In the genomic region with DNA sequence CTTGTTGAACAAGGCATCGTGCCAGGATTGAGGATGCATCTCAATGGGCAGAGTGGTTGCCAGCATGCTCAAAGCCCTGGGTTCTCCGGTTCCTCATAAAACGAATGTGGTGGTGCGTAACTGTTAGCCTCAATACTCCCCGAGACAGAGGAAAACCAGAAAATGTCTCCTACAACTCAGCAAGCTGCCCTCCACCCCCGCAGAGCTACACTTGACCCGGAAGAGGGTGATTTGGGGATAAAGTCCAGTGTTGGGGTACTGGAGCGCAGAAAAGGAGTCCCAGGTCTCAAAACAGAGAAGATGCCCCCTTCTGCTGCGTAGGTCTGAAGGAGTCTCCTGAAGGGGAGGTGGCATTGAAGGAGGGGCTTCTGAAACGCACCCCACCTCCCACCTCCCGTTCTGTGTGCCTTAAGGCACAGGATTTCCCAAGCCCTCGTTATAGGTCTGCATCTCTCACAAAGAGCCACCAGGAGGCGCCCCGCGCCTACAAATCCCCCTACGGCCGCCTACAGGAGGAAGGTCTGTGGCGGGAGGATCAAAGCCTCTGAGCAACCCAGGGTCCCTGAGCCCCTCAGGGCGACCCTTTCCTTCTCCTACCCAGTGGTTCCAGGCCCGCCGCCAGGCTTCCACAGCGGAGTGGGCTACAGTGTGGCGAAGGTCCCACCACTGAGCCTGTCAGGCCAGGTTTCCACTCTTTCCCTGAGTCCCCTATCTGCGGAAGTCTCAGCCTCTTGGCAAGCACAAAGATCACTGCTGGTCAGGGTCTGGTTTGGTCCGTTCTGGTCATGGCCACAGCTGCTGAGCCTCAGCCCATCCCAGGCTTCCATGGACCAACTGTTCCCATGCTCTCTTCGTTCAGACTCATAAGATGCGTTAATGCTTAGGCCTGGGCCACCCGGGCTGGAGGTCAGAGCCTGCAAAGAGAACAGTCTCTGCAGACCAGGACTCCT, we compare ENCODE assay signal across 8 mouse cellular contexts. TPM values are rescaled to one million over a fixed set of nuclear protein-coding genes. Genes with fewer than 3 reads are reported as not detected.
DNase-seq lines count a peak whose midpoint lies in the region; ATAC-seq and TF ChIP-seq lines count a peak whose summit lies in the region.

No protein-coding gene starts in this region.

- TF ChIP-seq POLR2A in cortical plate, adult 2 months (IDR thresholded peaks at IDR 0.05; ENCODE audit: extremely low read depth, insufficient read depth, low read length): no peak
- no peak for TF ChIP-seq POLR2A in kidney, adult 2 months (IDR thresholded peaks at IDR 0.05; ENCODE audit: low read depth, low read length)

- no peak overlapping the region for H3K27ac ChIP-seq in cortical plate, adult 2 months (ENCODE audit: insufficient read depth, low read length)
- no peak overlapping the region for H3K27ac ChIP-seq in kidney, adult 2 months (ENCODE audit: insufficient read depth, low read depth, low read length)

- WGBS in kidney, adult 2 months: 21% methylated on average over 28 of the region's 28 CpGs

- in situ Hi-C loops in Patski (cut with MboI; ENCODE audit: low pct_unique_long_range_greater_than_20kb): loop anchor here (10.0 kb wide), 1 partner anchor 729 kb away; no protein-coding TSS in a partner anchor

- TF ChIP-seq CTCF in Patski (IDR thresholded peaks at IDR 0.05): no peak
- peak; percentile 43; the same call in 1 of the 2 replicates for TF ChIP-seq CTCF in cortical plate, adult 2 months (IDR thresholded peaks at IDR 0.05; ENCODE audit: extremely low read depth, insufficient read depth, low read length)
- TF ChIP-seq CTCF in kidney, adult 2 months (conservative IDR thresholded peaks at IDR 0.05; ENCODE audit: insufficient read depth, insufficient read length, low read depth, low read length): peak; percentile 64

- CTCF ChIA-PET in Patski (lab: Charles Lee): interaction anchor here (0.8 to 4.3 kb wide), 4 partner anchors 12 to 134 kb away, joined by 3 to 37 read pairs (median 4); no protein-coding TSS in a partner anchor

- H3K4me3 ChIP-seq in cortical plate, adult 2 months (ENCODE audit: insufficient read depth, low read length): no peak overlapping the region
- H3K4me3 ChIP-seq in kidney, adult 2 months (ENCODE audit: insufficient read depth, low read depth, low read length): 0 out of 2 replicates have a peak overlapping the region, but pooled peaks have one; percentile 4

- H3K36me3 ChIP-seq in kidney, adult 2 months (ENCODE audit: control insufficient read depth, insufficient read depth, low read length): no peaks in the 10 kb centered on the region

- ATAC-seq in Patski: peak; percentile 19
- peak; percentile 82 for ATAC-seq in granulocyte monocyte progenitor cell, adult 5-6 weeks (replicated peaks; ENCODE audit: poor library complexity, severe bottlenecking)

- POLR2A ChIA-PET in Patski (lab: Charles Lee): no interaction called here

- H3K4me1 ChIP-seq in cortical plate, adult 2 months (ENCODE audit: control insufficient read depth, insufficient read depth, low read length): no peaks in the 10 kb centered on the region; the same call in 1 of the 2 replicates
- H3K4me1 ChIP-seq in kidney, adult 2 months (ENCODE audit: control insufficient read depth, insufficient read depth, low read length): no peaks in the 10 kb centered on the region

- no peaks in the 10 kb centered on the region for H3K27me3 ChIP-seq in Patski
- no peaks in the 10 kb centered on the region for H3K27me3 ChIP-seq in kidney, adult 2 months (replicated peaks; ENCODE audit: control insufficient read depth, insufficient read depth, low read length)

- DNase-seq in A20 (ENCODE audit: low read depth, low spot score) (peak; percentile 72), Patski (ENCODE audit: low read depth, low spot score) (no peak), liver (peak; percentile 61)
- peak; percentile 71 for DNase-seq in kidney, adult 2 months
- DNase-seq in natural killer cell, adult 2 months (ENCODE audit: low spot score in 2 of 2): peak; percentile 21 to 49
- peak; percentile 76 for DNase-seq in thymus, postnatal 14 days

RNA-seq across cellular contexts. Expression of a gene that starts 8.8 kb away (rescaled TPM):
- 0.06 TPM for polyA plus RNA-seq in Patski (2021)
- 0.13 and 0.40 TPM in 2 replicates for polyA plus RNA-seq in cortical plate, adult 2 months (2012; rRNA removed)
- total RNA-seq in granulocyte monocyte progenitor cell, adult 5-6 weeks (2014; fragmentation: Nextera tagmentation): not detected in 2 replicates
- total RNA-seq in granulocyte monocyte progenitor cell, adult 5-6 weeks (2017): not detected in 2 replicates
- polyA plus RNA-seq in kidney, adult 2 months (2012; rRNA removed): not detected in 2 replicates

RNA-seq across cellular contexts. Expression of a gene that starts 16.1 kb away (rescaled TPM):
- not detected for polyA plus RNA-seq in Patski (2021)
- polyA plus RNA-seq in cortical plate, adult 2 months (2012; rRNA removed): not detected in 2 replicates
- not detected in 2 replicates for total RNA-seq in granulocyte monocyte progenitor cell, adult 5-6 weeks (2014; fragmentation: Nextera tagmentation)
- not detected in 2 replicates for total RNA-seq in granulocyte monocyte progenitor cell, adult 5-6 weeks (2017)
- polyA plus RNA-seq in kidney, adult 2 months (2012; rRNA removed): not detected in 2 replicates

RNA-seq across cellular contexts. Expression of a gene that starts 18.0 kb away (rescaled TPM):
- 0.45 TPM for polyA plus RNA-seq in Patski (2021)
- polyA plus RNA-seq in cortical plate, adult 2 months (2012; rRNA removed): 2.3 and 3.9 TPM in 2 replicates
- not detected in 2 replicates for total RNA-seq in granulocyte monocyte progenitor cell, adult 5-6 weeks (2014; fragmentation: Nextera tagmentation)
- total RNA-seq in granulocyte monocyte progenitor cell, adult 5-6 weeks (2017): not detected in 2 replicates
- polyA plus RNA-seq in kidney, adult 2 months (2012; rRNA removed): 0.07 and 0.39 TPM in 2 replicates

RNA-seq across cellular contexts. Expression of a gene that starts 30.2 kb away (rescaled TPM):
- polyA plus RNA-seq in Patski (2021): not detected
- not detected in 2 replicates for polyA plus RNA-seq in cortical plate, adult 2 months (2012; rRNA removed)
- not detected in 2 replicates for total RNA-seq in granulocyte monocyte progenitor cell, adult 5-6 weeks (2014; fragmentation: Nextera tagmentation)
- 0.05 TPM in 1 of 2 replicates, not detected in the other for total RNA-seq in granulocyte monocyte progenitor cell, adult 5-6 weeks (2017)
- polyA plus RNA-seq in kidney, adult 2 months (2012; rRNA removed): not detected in 2 replicates

RNA-seq across cellular contexts. Expression of a gene that starts 39.4 kb away (rescaled TPM):
- polyA plus RNA-seq in Patski (2021): 136 TPM
- 53.7 and 55.6 TPM in 2 replicates for polyA plus RNA-seq in cortical plate, adult 2 months (2012; rRNA removed)
- total RNA-seq in granulocyte monocyte progenitor cell, adult 5-6 weeks (2014; fragmentation: Nextera tagmentation): 82.9 and 93.1 TPM in 2 replicates
- total RNA-seq in granulocyte monocyte progenitor cell, adult 5-6 weeks (2017): 137 and 140 TPM in 2 replicates
- polyA plus RNA-seq in kidney, adult 2 months (2012; rRNA removed): 33.0 and 42.7 TPM in 2 replicates
